Mouse (Mus musculus) intestine, postnatal 0 days (tissue): ENCODE data around the gene Zmynd8. TPM values are rescaled to one million over a fixed set of nuclear protein-coding genes. Genes with fewer than 3 reads are reported as not detected.

Experiments used
- ATAC-seq: fragments of 200-750 bp; cut with Nextera tagmentation; 2 replicates; pipeline ENCODE4 v1.8.0; 2017; ENCODE audit warnings: mild to moderate bottlenecking, moderate TSS enrichment, moderate library complexity
- H3K27ac ChIP-seq: fragments of 300-500 bp; sonication (generic); 2 replicates; pipeline ENCODE4 v1.5.1; 2014; ENCODE audit warnings: mild to moderate bottlenecking, low read depth, low read length, moderate library complexity
- H3K27me3 ChIP-seq: fragments of 300-500 bp; sonication (generic); replicated peaks from 2 replicates; pipeline ENCODE4 v1.6.1; 2014; ENCODE audit warnings: low read length, mixed read lengths; ENCODE audit not compliant: control insufficient read depth, insufficient read depth
- H3K36me3 ChIP-seq: fragments of 300-500 bp; sonication (generic); 2 replicates; pipeline ENCODE4 v1.6.1; 2014; ENCODE audit warnings: mild to moderate bottlenecking, moderate library complexity; ENCODE audit not compliant: control insufficient read depth, insufficient read depth
- H3K4me1 ChIP-seq: fragments of 300-500 bp; sonication (generic); replicated peaks from 2 replicates; pipeline ENCODE4 v1.6.1; 2014; ENCODE audit warnings: antibody characterized with exemption, low read length, mixed read lengths; ENCODE audit not compliant: control insufficient read depth, insufficient read depth
- H3K4me2 ChIP-seq: fragments of 300-500 bp; sonication (generic); replicated peaks from 2 replicates; pipeline ENCODE4 v1.6.1; 2014; ENCODE audit warnings: low read depth, mild to moderate bottlenecking, moderate library complexity
- H3K4me3 ChIP-seq: fragments of 300-500 bp; sonication (generic); 2 replicates; pipeline ENCODE4 v1.5.1; 2014; ENCODE audit warnings: low read depth, low read length
- H3K9ac ChIP-seq: fragments of 300-500 bp; sonication (generic); 2 replicates; pipeline ENCODE4 v1.6.1; 2014; ENCODE audit warnings: mild to moderate bottlenecking, low read depth, low read length
- H3K9me3 ChIP-seq: fragments of 300-500 bp; sonication (generic); 2 replicates; pipeline ENCODE4 v1.6.1; 2016; ENCODE audit warnings: mixed run types; ENCODE audit not compliant: control insufficient read depth
- CTCF ChIP-seq: sonication (generic); IDR thresholded peaks from 2 replicates; pipeline ENCODE4 v1.5.1; 2016; ENCODE audit warnings: low read depth, mild to moderate bottlenecking, control low read depth, antibody characterized with exemption, moderate library complexity
- WGBS: fragments of 180-500 bp; shearing (Covaris S2); extraction: QIAGEN DNeasy Blood & Tissue Kit; methylation state at CpG from one replicate; pipeline ENCODE4 v1.1.7; 2014; 5-methylcytosine and 5-hydroxymethylcytosine counted together
- polyA plus RNA-seq: library from polyadenylated mRNA; unstranded; fragments of >200 nt; fragmentation: Nextera tagmentation; extraction: Ambion mirVana; gene quantifications from 2 replicates; pipeline ENCODE4 v1.2.1, GENCODE M21; 2015

The Zmynd8 gene
- polyA plus RNA-seq = 43.5 and 57.7 TPM in 2 replicates

GRCm38 (mm10) chr2:165898202-165899194 is at the start of gene Zmynd8:
Zmynd8 (minus strand) TSS chr2:165899016.
- H3K9me3 ChIP-seq = no peaks in the 10 kb centered on the region
- H3K4me2 ChIP-seq = no peak within 1 kb of the TSS
- no peak within 1 kb of the TSS for H3K27ac ChIP-seq
- no peak within 1 kb of the TSS for H3K4me3 ChIP-seq
- no peak for TF ChIP-seq CTCF
- no peak for ATAC-seq
- H3K4me1 ChIP-seq = no peaks in the 10 kb centered on the region; the same call in 1 of the 2 replicates
- H3K36me3 ChIP-seq = no peaks in the 10 kb centered on the region
- H3K9ac ChIP-seq = no peak within 1 kb of the TSS
- H3K27me3 ChIP-seq = no peaks in the 10 kb centered on the region
- WGBS = 74% methylated on average over 23 of the region's 23 CpGs

GRCm38 (mm10) chr2:165948007-165948406 is 49.2 kb upstream of the Zmynd8 start:
- Histone ChIP-seq H3K4me3 (no peak overlapping the region), H3K4me2 (no peak overlapping the region), H3K36me3 (no peaks in the 10 kb centered on the region), H3K27me3 (no peaks in the 10 kb centered on the region), H3K9ac (no peak overlapping the region), H3K4me1 (no peaks in the 10 kb centered on the region), H3K27ac (no peak overlapping the region), H3K9me3 (no peaks in the 10 kb centered on the region)
- 44% methylated on average over 1 of the region's 1 CpGs for WGBS
- no peak for TF ChIP-seq CTCF
- no peak for ATAC-seq

GRCm38 (mm10) chr2:165946046-165946564 is 47.3 kb upstream of the Zmynd8 start:
- Histone ChIP-seq H3K4me2 (no peak overlapping the region), H3K4me3 (no peak overlapping the region), H3K9ac (no peak overlapping the region), H3K4me1 (no peaks in the 10 kb centered on the region), H3K36me3 (no peaks in the 10 kb centered on the region), H3K27me3 (no peaks in the 10 kb centered on the region), H3K9me3 (no peaks in the 10 kb centered on the region), H3K27ac (no peak overlapping the region)
- no peak for TF ChIP-seq CTCF
- ATAC-seq = no peak
- WGBS = 70% methylated on average over 1 of the region's 1 CpGs

- Histone ChIP-seq H3K4me3 (no peak overlapping the region), H3K4me2 (no peak overlapping the region), H3K27me3 (no peaks in the 10 kb centered on the region), H3K4me1 (no peaks in the 10 kb centered on the region), H3K27ac (no peak overlapping the region), H3K9me3 (no peaks in the 10 kb centered on the region), H3K9ac (no peak overlapping the region), H3K36me3 (no peaks in the 10 kb centered on the region)
- peak; percentile 16; the same call in 1 of the 2 replicates for TF ChIP-seq CTCF
- 81% methylated on average over 11 of the region's 11 CpGs for WGBS
- ATAC-seq = no peak
Measured at GRCm38 (mm10) chr2:165944576-165945351, 45.9 kb upstream of the Zmynd8 start.

GRCm38 (mm10) chr2:165943113-165943512 is 44.3 kb upstream of the Zmynd8 start:
- no peaks in the 10 kb centered on the region for H3K9me3 ChIP-seq
- H3K27me3 ChIP-seq = no peaks in the 10 kb centered on the region
- no peak overlapping the region for H3K9ac ChIP-seq
- H3K4me3 ChIP-seq = no peak overlapping the region
- WGBS = 99% methylated on average over 2 of the region's 2 CpGs
- H3K36me3 ChIP-seq = no peaks in the 10 kb centered on the region
- ATAC-seq = no peak
- no peak overlapping the region for H3K27ac ChIP-seq
- no peaks in the 10 kb centered on the region for H3K4me1 ChIP-seq
- TF ChIP-seq CTCF = no peak
- no peak overlapping the region for H3K4me2 ChIP-seq

- Histone ChIP-seq H3K27me3 (no peaks in the 10 kb centered on the region), H3K4me1 (no peaks in the 10 kb centered on the region), H3K4me2 (no peak overlapping the region), H3K9me3 (no peaks in the 10 kb centered on the region), H3K27ac (no peak overlapping the region), H3K4me3 (no peak overlapping the region), H3K36me3 (no peaks in the 10 kb centered on the region), H3K9ac (no peak overlapping the region)
- 49% methylated on average over 12 of the region's 12 CpGs for WGBS
- TF ChIP-seq CTCF = no peak
- ATAC-seq = no peak
Measured at GRCm38 (mm10) chr2:165936106-165936505, 37.3 kb upstream of the Zmynd8 start.
